Mouse (Mus musculus): ENCODE results near the gene Naa35. TPM values are rescaled to one million over a fixed set of nuclear protein-coding genes. Genes with fewer than 3 reads are reported as not detected.

Naa35 gene
- polyA plus RNA-seq, 1 experiment from 2014 or later, result 120 TPM

- H3K27me3 ChIP-seq (ENCODE audit: control insufficient read depth, insufficient read depth, low read length), result no peaks in the 10 kb centered on the region
- no peak for DNase-seq (ENCODE audit: low spot score)
- H3K27ac ChIP-seq (ENCODE audit: low read depth, low read length), result no peak overlapping the region
- H3K9me3 ChIP-seq (ENCODE audit: control insufficient read depth, low read length), result no peaks in the 10 kb centered on the region
- H3K4me3 ChIP-seq (ENCODE audit: low read depth, low read length), result no peak overlapping the region
- 94% methylated on average over 7 of the region's 7 CpGs for WGBS
- H3K4me1 ChIP-seq (replicated peaks; ENCODE audit: control insufficient read depth, insufficient read depth, low read length), result no peaks in the 10 kb centered on the region
- no peak overlapping the region for H3K9ac ChIP-seq (ENCODE audit: low read depth, low read length)
- H3K36me3 ChIP-seq (ENCODE audit: control insufficient read depth, insufficient read depth, low read length), result peaks cover 12% of the 10 kb centered on the region
- no peak overlapping the region for H3K4me2 ChIP-seq (replicated peaks; ENCODE audit: low read depth, low read length)
- no peak for ATAC-seq (ENCODE audit: low FRiP score)
Observed at GRCm38 (mm10) chr13:59637800-59638199, 52.7 kb downstream of the Naa35 start.

- no peak for DNase-seq (ENCODE audit: low spot score)
- Histone ChIP-seq H3K27me3 (ENCODE audit: control insufficient read depth, insufficient read depth, low read length) (no peaks in the 10 kb centered on the region), H3K9ac (ENCODE audit: low read depth, low read length) (no peak overlapping the region), H3K4me3 (ENCODE audit: low read depth, low read length) (no peak overlapping the region), H3K27ac (ENCODE audit: low read depth, low read length) (no peak overlapping the region), H3K9me3 (ENCODE audit: control insufficient read depth, low read length) (no peaks in the 10 kb centered on the region), H3K4me2 (replicated peaks; ENCODE audit: low read depth, low read length) (no peak overlapping the region), H3K36me3 (ENCODE audit: control insufficient read depth, insufficient read depth, low read length) (peaks cover 8% of the 10 kb centered on the region; the same call in 1 of the 2 replicates), H3K4me1 (replicated peaks; ENCODE audit: control insufficient read depth, insufficient read depth, low read length) (no peaks in the 10 kb centered on the region)
- WGBS, result 89% methylated on average over 16 of the region's 16 CpGs
- no peak for ATAC-seq (ENCODE audit: low FRiP score)
Observed at GRCm38 (mm10) chr13:59639368-59640177, 54.5 kb downstream of the Naa35 start.

- Histone ChIP-seq H3K27ac (ENCODE audit: low read depth, low read length) (no peak overlapping the region), H3K4me2 (replicated peaks; ENCODE audit: low read depth, low read length) (no peak overlapping the region), H3K27me3 (ENCODE audit: control insufficient read depth, insufficient read depth, low read length) (no peaks in the 10 kb centered on the region), H3K4me1 (replicated peaks; ENCODE audit: control insufficient read depth, insufficient read depth, low read length) (no peaks in the 10 kb centered on the region), H3K4me3 (ENCODE audit: low read depth, low read length) (no peak overlapping the region), H3K9ac (ENCODE audit: low read depth, low read length) (no peak overlapping the region), H3K9me3 (ENCODE audit: control insufficient read depth, low read length) (no peaks in the 10 kb centered on the region), H3K36me3 (ENCODE audit: control insufficient read depth, insufficient read depth, low read length) (peaks cover 6% of the 10 kb centered on the region; the same call in 1 of the 2 replicates)
- no peak for ATAC-seq (ENCODE audit: low FRiP score)
- no peak for DNase-seq (ENCODE audit: low spot score)
- WGBS, result 89% methylated on average over 6 of the region's 6 CpGs
Observed at GRCm38 (mm10) chr13:59640178-59640440, 55.0 kb downstream of the Naa35 start.

GRCm38 (mm10) chr13:59642818-59643217 is 57.8 kb downstream of the Naa35 start:
- Histone ChIP-seq H3K4me3 (ENCODE audit: low read depth, low read length) (no peak overlapping the region), H3K27ac (ENCODE audit: low read depth, low read length) (no peak overlapping the region), H3K27me3 (ENCODE audit: control insufficient read depth, insufficient read depth, low read length) (no peaks in the 10 kb centered on the region), H3K9ac (ENCODE audit: low read depth, low read length) (no peak overlapping the region), H3K4me1 (replicated peaks; ENCODE audit: control insufficient read depth, insufficient read depth, low read length) (no peaks in the 10 kb centered on the region), H3K9me3 (ENCODE audit: control insufficient read depth, low read length) (no peaks in the 10 kb centered on the region), H3K4me2 (replicated peaks; ENCODE audit: low read depth, low read length) (no peak overlapping the region), H3K36me3 (ENCODE audit: control insufficient read depth, insufficient read depth, low read length) (no peaks in the 10 kb centered on the region; the same call in 1 of the 2 replicates)
- DNase-seq (ENCODE audit: low spot score) (no peak), ATAC-seq (ENCODE audit: low FRiP score) (no peak)
- 93% methylated on average over 2 of the region's 2 CpGs for WGBS

- Histone ChIP-seq H3K9ac (ENCODE audit: low read depth, low read length) (no peak overlapping the region), H3K27ac (ENCODE audit: low read depth, low read length) (no peak overlapping the region), H3K4me2 (replicated peaks; ENCODE audit: low read depth, low read length) (no peak overlapping the region), H3K36me3 (ENCODE audit: control insufficient read depth, insufficient read depth, low read length) (no peaks in the 10 kb centered on the region), H3K4me1 (replicated peaks; ENCODE audit: control insufficient read depth, insufficient read depth, low read length) (no peaks in the 10 kb centered on the region), H3K4me3 (ENCODE audit: low read depth, low read length) (no peak overlapping the region), H3K27me3 (ENCODE audit: control insufficient read depth, insufficient read depth, low read length) (no peaks in the 10 kb centered on the region), H3K9me3 (ENCODE audit: control insufficient read depth, low read length) (no peaks in the 10 kb centered on the region)
- DNase-seq (ENCODE audit: low spot score) (no peak), ATAC-seq (ENCODE audit: low FRiP score) (no peak)
- 92% methylated on average over 3 of the region's 3 CpGs for WGBS
Observed at GRCm38 (mm10) chr13:59645491-59645890, 60.4 kb downstream of the Naa35 start.

GRCm38 (mm10) chr13:59646674-59647244 is 61.7 kb downstream of the Naa35 start:
- H3K4me1 ChIP-seq (replicated peaks; ENCODE audit: control insufficient read depth, insufficient read depth, low read length), result no peaks in the 10 kb centered on the region
- H3K9me3 ChIP-seq (ENCODE audit: control insufficient read depth, low read length), result no peaks in the 10 kb centered on the region
- H3K27ac ChIP-seq (ENCODE audit: low read depth, low read length), result no peak overlapping the region
- ATAC-seq (ENCODE audit: low FRiP score) (no peak), DNase-seq (ENCODE audit: low spot score) (no peak)
- 55% methylated on average over 11 of the region's 11 CpGs for WGBS
- no peaks in the 10 kb centered on the region for H3K27me3 ChIP-seq (ENCODE audit: control insufficient read depth, insufficient read depth, low read length)
- H3K36me3 ChIP-seq (ENCODE audit: control insufficient read depth, insufficient read depth, low read length), result no peaks in the 10 kb centered on the region
- H3K4me3 ChIP-seq (ENCODE audit: low read depth, low read length), result no peak overlapping the region
- no peak overlapping the region for H3K9ac ChIP-seq (ENCODE audit: low read depth, low read length)
- H3K4me2 ChIP-seq (replicated peaks; ENCODE audit: low read depth, low read length), result no peak overlapping the region

GRCm38 (mm10) chr13:59647484-59647883 is 62.4 kb downstream of the Naa35 start:
- DNase-seq (ENCODE audit: low spot score), result no peak
- ATAC-seq (ENCODE audit: low FRiP score), result no peak
- Histone ChIP-seq H3K36me3 (ENCODE audit: control insufficient read depth, insufficient read depth, low read length) (no peaks in the 10 kb centered on the region), H3K9ac (ENCODE audit: low read depth, low read length) (no peak overlapping the region), H3K27ac (ENCODE audit: low read depth, low read length) (no peak overlapping the region), H3K4me2 (replicated peaks; ENCODE audit: low read depth, low read length) (no peak overlapping the region), H3K4me3 (ENCODE audit: low read depth, low read length) (no peak overlapping the region), H3K9me3 (ENCODE audit: control insufficient read depth, low read length) (no peaks in the 10 kb centered on the region), H3K4me1 (replicated peaks; ENCODE audit: control insufficient read depth, insufficient read depth, low read length) (peaks cover 3% of the 10 kb centered on the region), H3K27me3 (ENCODE audit: control insufficient read depth, insufficient read depth, low read length) (no peaks in the 10 kb centered on the region)
- 84% methylated on average over 6 of the region's 6 CpGs for WGBS

- no peaks in the 10 kb centered on the region for H3K27me3 ChIP-seq (ENCODE audit: control insufficient read depth, insufficient read depth, low read length)
- DNase-seq (ENCODE audit: low spot score), result no peak
- no peak for ATAC-seq (ENCODE audit: low FRiP score)
- 89% methylated on average over 6 of the region's 6 CpGs for WGBS
- H3K27ac ChIP-seq (ENCODE audit: low read depth, low read length), result no peak overlapping the region
- no peak overlapping the region for H3K4me2 ChIP-seq (replicated peaks; ENCODE audit: low read depth, low read length)
- peaks cover under 1% of the 10 kb centered on the region; the same call in 1 of the 2 replicates for H3K36me3 ChIP-seq (ENCODE audit: control insufficient read depth, insufficient read depth, low read length)
- no peaks in the 10 kb centered on the region for H3K9me3 ChIP-seq (ENCODE audit: control insufficient read depth, low read length)
- no peak overlapping the region for H3K4me3 ChIP-seq (ENCODE audit: low read depth, low read length)
- H3K4me1 ChIP-seq (replicated peaks; ENCODE audit: control insufficient read depth, insufficient read depth, low read length), result peaks cover 10% of the 10 kb centered on the region
- H3K9ac ChIP-seq (ENCODE audit: low read depth, low read length), result no peak overlapping the region
Observed at GRCm38 (mm10) chr13:59648598-59648997, 63.5 kb downstream of the Naa35 start.

GRCm38 (mm10) chr13:59649781-59650180 is 64.7 kb downstream of the Naa35 start:
- H3K27me3 ChIP-seq (ENCODE audit: control insufficient read depth, insufficient read depth, low read length), result no peaks in the 10 kb centered on the region
- no peak overlapping the region for H3K4me2 ChIP-seq (replicated peaks; ENCODE audit: low read depth, low read length)
- peaks cover 4% of the 10 kb centered on the region; the same call in 1 of the 2 replicates for H3K36me3 ChIP-seq (ENCODE audit: control insufficient read depth, insufficient read depth, low read length)
- H3K4me1 ChIP-seq (replicated peaks; ENCODE audit: control insufficient read depth, insufficient read depth, low read length), result peaks cover 10% of the 10 kb centered on the region
- no peak overlapping the region for H3K9ac ChIP-seq (ENCODE audit: low read depth, low read length)
- no peak overlapping the region for H3K27ac ChIP-seq (ENCODE audit: low read depth, low read length)
- no peaks in the 10 kb centered on the region for H3K9me3 ChIP-seq (ENCODE audit: control insufficient read depth, low read length)
- 81% methylated on average over 5 of the region's 5 CpGs for WGBS
- DNase-seq (ENCODE audit: low spot score) (no peak), ATAC-seq (ENCODE audit: low FRiP score) (no peak)
- no peak overlapping the region for H3K4me3 ChIP-seq (ENCODE audit: low read depth, low read length)

All from hindbrain, embryonic 11.5 days (tissue).